Mouse (Mus musculus) layer of hippocampus, adult 2 months (tissue): ENCODE results near the gene Gm49361. TPM values are rescaled to one million over a fixed set of nuclear protein-coding genes. Genes with fewer than 3 reads are reported as not detected.
A peak's percentile ranks its signal among the peaks of the same experiment; 100 is the strongest.
"Not testable (repeated sequence)": the region's sequence is repeated elsewhere in the genome, so short reads cannot be mapped to it uniquely, and the experiment has no call there.

Source experiments
- DNase-seq, 2 experiments: peaks; one replicate each; pipeline ENCODE4 v3.0.0; 2022; ENCODE audit warnings: low spot score in 2 of 2
- H3K27ac ChIP-seq: fragments of 200-600 bp; 2 replicates; pipeline ENCODE4 v1.8.1; 2022
- H3K4me3 ChIP-seq: fragments of 200-600 bp; 2 replicates; pipeline ENCODE4 v1.8.1; 2022; ENCODE audit warnings: mild to moderate bottlenecking
- CTCF ChIP-seq: fragments of 200-600 bp; conservative IDR thresholded peaks from 2 replicates; pipeline ENCODE4 v1.8.1; 2022; ENCODE audit warnings: antibody characterized with exemption, mild to moderate bottlenecking, moderate library complexity
- total RNA-seq, 2 experiments: library from RNA; stranded (reverse); gene quantifications; 2 replicates each; pipeline ENCODE4 v1.2.3; 2021

Gm49361 gene
- total RNA-seq, 2 experiments from 2014 or later: 0.32 to 3.1 TPM

- H3K4me3 ChIP-seq: peak within 1 kb of the TSS; percentile 90
- H3K27ac ChIP-seq: peak within 1 kb of the TSS; percentile 97
- peak; percentile 64 for TF ChIP-seq CTCF
- DNase-seq: peak; percentile 69 to 79
Observed at GRCm38 (mm10) chr14:57664822-57665627, 80.9 kb downstream of the Gm49361 start, which contains the start of gene Xpo4. Xpo4 (minus strand) TSS chr14:57665430.

- Histone ChIP-seq H3K4me3 (peak overlapping the region; percentile 90), H3K27ac (peak overlapping the region; percentile 97)
- no peak for DNase-seq
- TF ChIP-seq CTCF: no peak
Observed at GRCm38 (mm10) chr14:57664311-57664821, 81.5 kb downstream of the Gm49361 start.

GRCm38 (mm10) chr14:57663630-57664029, 82.3 kb downstream of the Gm49361 start:
- DNase-seq: no peak
- TF ChIP-seq CTCF: no peak
- Histone ChIP-seq H3K27ac (no peak overlapping the region), H3K4me3 (peak overlapping the region; percentile 90)

- H3K27ac ChIP-seq: no peak overlapping the region
- no peak overlapping the region for H3K4me3 ChIP-seq
- DNase-seq: no peak
- TF ChIP-seq CTCF: peak; percentile 58
Observed at GRCm38 (mm10) chr14:57658301-57658700, 87.6 kb downstream of the Gm49361 start.

- DNase-seq: no peak
- no peak for TF ChIP-seq CTCF
- no peak overlapping the region for H3K27ac ChIP-seq
- no peak overlapping the region for H3K4me3 ChIP-seq
Observed at GRCm38 (mm10) chr14:57657500-57657899, 88.4 kb downstream of the Gm49361 start.

GRCm38 (mm10) chr14:57656519-57656918, 89.4 kb downstream of the Gm49361 start:
- not testable (repeated sequence) for H3K27ac ChIP-seq, H3K4me3 ChIP-seq, DNase-seq

- no peak overlapping the region for H3K27ac ChIP-seq
- H3K4me3 ChIP-seq: no peak overlapping the region
- TF ChIP-seq CTCF: peak; percentile 61
- DNase-seq: no peak
Observed at GRCm38 (mm10) chr14:57649501-57649900, 96.4 kb downstream of the Gm49361 start.

- Histone ChIP-seq H3K27ac (no peak overlapping the region), H3K4me3 (no peak overlapping the region)
- no peak for TF ChIP-seq CTCF
- no peak for DNase-seq
Observed at GRCm38 (mm10) chr14:57646155-57646554, 99.7 kb downstream of the Gm49361 start.

GRCm38 (mm10) chr14:57639153-57639552, 106.8 kb downstream of the Gm49361 start:
- DNase-seq: no peak
- no peak for TF ChIP-seq CTCF
- H3K27ac ChIP-seq: no peak overlapping the region
- H3K4me3 ChIP-seq: no peak overlapping the region

- no peak overlapping the region for H3K4me3 ChIP-seq
- no peak overlapping the region for H3K27ac ChIP-seq
- DNase-seq: no peak
- no peak for TF ChIP-seq CTCF
Observed at GRCm38 (mm10) chr14:57634141-57634540, 111.8 kb downstream of the Gm49361 start.

- H3K4me3 ChIP-seq: no peak overlapping the region
- TF ChIP-seq CTCF: no peak
- H3K27ac ChIP-seq: no peak overlapping the region
- no peak for DNase-seq
Observed at GRCm38 (mm10) chr14:57629595-57629994, 116.3 kb downstream of the Gm49361 start.

GRCm38 (mm10) chr14:57622934-57623333, 123.0 kb downstream of the Gm49361 start:
- no peak for DNase-seq
- H3K4me3 ChIP-seq: no peak overlapping the region
- TF ChIP-seq CTCF: no peak
- no peak overlapping the region for H3K27ac ChIP-seq

GRCm38 (mm10) chr14:57621699-57622098, 124.2 kb downstream of the Gm49361 start:
- TF ChIP-seq CTCF: no peak
- Histone ChIP-seq H3K4me3 (no peak overlapping the region), H3K27ac (no peak overlapping the region)
- no peak for DNase-seq

GRCm38 (mm10) chr14:57620598-57621236, 125.2 kb downstream of the Gm49361 start:
- no peak overlapping the region for H3K4me3 ChIP-seq
- H3K27ac ChIP-seq: no peak overlapping the region
- DNase-seq: no peak
- no peak for TF ChIP-seq CTCF
